Mouse (Mus musculus) megakaryocyte progenitor cell, adult 5-6 weeks (primary cell): ENCODE measurements around the gene Tmem86a. TPM values are rescaled to one million over a fixed set of nuclear protein-coding genes. Genes with fewer than 3 reads are reported as not detected.

ENCODE experiments used
- ATAC-seq: replicated peaks from 2 replicates; pipeline ENCODE4 v1.8.0; 2016; ENCODE audit warnings: mild to moderate bottlenecking, moderate TSS enrichment, inconsistent platforms; ENCODE audit not compliant: poor library complexity
- total RNA-seq, 2 experiments: library from RNA; stranded (forward) in 1 of 2; stranded (reverse) in 1 of 2; fragments of 157-497, 149-512 nt in 1 of 2; fragments of 200-1000 nt in 1 of 2; gene quantifications; 2 replicates each; pipeline versions ENCODE4 v1.2.3 to v1.2.4; 2015 to 2017

The Tmem86a gene
- total RNA-seq (2015), result 2.3 and 4.0 TPM in 2 replicates
- 1.4 and 2.2 TPM in 2 replicates for total RNA-seq (2017)

- peak; percentile 87 for ATAC-seq
These were observed at the start of gene Tmem86a for GRCm38 (mm10) chr7:47050366-47050765. TSS of gene Tmem86a (plus strand) at chr7:47050601.

DNA sequence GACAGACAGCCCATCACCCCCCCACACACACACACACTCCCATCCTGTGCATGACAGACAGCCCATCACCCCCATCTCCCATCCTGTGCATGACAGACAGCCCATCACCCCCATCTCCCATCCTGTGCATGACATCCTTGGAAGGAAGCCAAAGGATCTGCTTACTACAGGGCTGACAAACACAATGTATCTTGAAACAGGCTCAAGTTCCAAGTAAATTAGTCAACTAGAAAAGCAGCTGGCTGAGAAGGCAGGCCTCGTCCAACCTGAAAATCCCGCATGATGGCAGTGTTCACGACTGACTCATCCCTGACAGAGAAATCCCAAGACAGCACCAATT, 49.8 kb upstream of the Tmem86a start:
- no peak for ATAC-seq

DNA sequence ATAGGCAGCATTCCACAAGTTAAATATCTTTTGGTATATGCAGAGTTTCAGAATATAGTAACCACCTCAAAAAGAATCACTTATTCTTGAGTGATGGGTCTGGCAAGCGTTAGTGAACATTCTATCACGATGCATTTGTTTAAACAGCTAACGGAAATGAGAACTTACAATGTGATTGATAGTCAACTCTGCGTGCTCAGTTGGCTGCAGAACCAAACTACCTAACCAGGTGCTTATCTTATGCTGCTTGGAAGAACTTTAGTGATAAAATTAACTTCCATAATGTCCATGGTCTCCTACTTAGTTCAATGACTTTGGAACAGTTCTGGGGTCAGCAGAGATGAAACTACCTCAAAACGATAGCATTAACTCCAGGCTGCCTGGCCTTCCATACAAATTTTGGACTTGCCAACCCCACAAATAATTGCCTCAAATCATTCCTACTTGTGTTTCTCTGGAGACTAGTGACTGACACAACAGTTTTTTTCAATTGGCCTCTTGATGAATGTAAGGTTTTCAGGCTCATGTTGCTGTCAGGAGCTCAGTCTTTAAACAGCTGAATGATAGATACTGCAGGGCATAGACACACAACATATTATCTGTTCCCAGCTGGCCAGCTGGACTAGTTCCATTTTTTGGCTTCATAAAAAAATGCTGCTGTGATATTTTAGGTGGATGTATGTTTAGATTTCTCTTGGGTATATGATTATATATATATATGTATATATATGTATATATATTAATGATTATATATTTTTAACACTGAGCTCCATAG, 49.1 kb upstream of the Tmem86a start:
- ATAC-seq, result no peak

- no peak for ATAC-seq
These were observed 48.5 kb upstream of the Tmem86a start for GRCm38 (mm10) chr7:47001900-47002275.

DNA sequence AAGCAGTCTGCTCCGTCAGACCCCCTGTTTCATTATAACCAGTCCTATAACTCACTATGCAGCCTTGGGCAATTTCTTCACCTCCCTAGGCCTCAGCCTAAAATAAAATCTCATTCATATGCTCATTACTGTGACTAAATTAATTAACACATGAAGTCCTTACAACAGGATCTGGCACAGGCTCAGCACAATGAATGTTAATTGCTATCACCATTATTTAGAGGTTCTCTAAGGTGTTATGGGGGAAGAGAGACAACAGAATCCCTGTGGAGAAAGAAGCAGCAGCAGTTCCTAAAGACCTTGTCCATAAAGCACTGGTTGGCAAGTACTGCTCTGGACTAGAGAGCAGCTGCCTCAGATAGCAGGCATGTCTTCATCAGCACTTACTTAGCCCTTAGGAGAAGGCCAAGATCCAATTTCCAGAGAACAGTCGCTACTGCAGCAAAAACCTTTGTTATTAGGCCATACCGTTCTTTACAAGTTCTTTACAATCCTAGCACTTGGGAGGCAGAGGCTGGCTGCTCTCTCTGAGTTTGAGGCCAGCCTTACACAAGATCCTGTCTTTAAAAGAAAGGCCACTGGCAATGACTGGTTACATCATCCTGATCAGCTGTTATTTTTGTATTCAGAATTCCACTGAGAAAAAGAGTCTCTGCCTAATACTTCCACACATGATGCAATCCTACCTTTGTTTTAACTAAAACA, 46.8 kb upstream of the Tmem86a start:
- no peak for ATAC-seq

DNA sequence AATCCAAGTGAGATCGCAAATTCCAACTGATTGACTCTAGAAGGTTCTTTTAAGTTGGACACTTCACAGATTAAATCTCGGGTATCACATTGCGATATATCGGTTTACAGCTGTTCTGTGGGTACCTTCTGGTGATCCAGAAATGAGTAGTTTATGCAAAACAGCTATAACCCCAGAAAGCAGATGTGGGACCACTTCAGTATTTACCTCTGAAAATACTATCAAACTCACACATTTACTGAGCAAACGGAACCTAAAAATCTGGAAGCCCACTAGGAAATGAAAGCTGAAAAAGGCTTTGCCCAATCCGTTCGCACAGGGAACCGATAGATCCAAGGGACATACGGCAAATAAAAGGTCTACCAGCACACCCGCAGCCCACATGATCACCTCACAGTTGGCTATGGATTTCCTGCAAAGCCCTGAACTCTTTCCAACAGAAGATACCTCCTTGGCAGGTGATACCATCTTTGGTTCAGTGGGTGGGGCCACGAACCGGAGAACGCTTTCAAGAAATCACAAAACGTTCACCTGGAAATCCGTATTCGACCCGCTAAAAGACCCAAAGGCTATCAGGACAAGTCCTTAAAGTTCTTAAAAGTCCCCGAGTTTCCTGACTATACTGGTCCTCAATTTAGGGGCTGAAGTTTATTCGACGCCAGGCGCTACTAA, 43.2 kb upstream of the Tmem86a start:
- ATAC-seq, result no peak

DNA sequence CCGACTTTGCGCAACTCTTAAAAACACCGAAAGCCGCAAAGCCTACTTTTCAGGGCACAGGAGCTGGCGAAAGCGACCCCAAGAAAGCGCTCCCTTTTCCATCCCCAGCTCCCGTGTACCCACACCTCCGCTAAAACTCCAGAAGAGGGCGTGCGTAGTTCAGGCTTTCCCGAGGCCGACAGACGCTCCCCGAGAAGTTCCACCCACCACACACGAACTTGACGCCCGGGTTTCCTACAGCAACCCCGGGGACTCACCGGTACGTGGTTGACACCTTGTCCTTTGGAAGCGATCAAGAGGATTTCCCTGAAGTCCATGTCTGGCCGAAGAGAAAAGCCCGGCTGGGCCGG, 42.6 kb upstream of the Tmem86a start:
- ATAC-seq, result peak; percentile 63

GRCm38 (mm10) chr7:47008168-47008993, 42.0 kb upstream of the Tmem86a start, which contains the start of gene Spty2d1:
TSS of gene Spty2d1 (minus strand) at chr7:47008411.
- peak; percentile 84 for ATAC-seq

GRCm38 (mm10) chr7:47013131-47013767, 37.2 kb upstream of the Tmem86a start:
- ATAC-seq, result no peak

- peak; percentile 44 for ATAC-seq
These were observed 35.6 kb upstream of the Tmem86a start for GRCm38 (mm10) chr7:47014564-47015389.

DNA sequence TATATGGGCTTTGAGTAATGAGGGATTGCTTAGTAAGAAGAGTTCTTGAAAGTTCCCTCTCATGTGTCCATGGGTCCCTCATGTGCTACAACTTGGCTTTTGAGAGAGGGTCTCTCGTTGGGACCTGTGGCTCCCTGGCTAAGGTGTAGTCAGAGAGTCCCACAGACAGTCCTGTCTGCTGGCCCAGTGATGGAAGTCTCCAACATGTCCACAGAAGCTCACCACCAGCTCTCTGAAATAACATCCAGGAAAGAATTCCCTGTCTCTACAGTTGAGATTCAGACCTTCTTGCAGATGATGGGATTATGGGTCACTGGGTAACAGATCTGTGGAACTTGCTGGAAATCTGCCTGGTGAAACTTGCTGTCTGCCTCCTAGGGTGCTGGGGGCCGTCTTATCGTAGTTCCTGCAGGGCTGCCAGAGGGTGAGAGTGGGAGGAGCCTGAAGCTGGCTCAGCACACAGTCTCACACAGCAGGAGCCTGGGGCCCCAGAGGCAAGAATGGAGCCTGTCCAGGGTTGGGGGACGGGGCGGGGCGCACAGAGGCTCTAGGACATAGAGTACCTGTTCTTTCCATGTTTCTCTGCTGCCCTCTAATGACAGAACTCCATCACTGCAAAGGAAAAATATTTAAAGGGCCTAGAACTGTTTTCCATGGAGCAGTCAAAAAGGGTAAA, 34.9 kb upstream of the Tmem86a start:
- peak; percentile 95 for ATAC-seq

DNA sequence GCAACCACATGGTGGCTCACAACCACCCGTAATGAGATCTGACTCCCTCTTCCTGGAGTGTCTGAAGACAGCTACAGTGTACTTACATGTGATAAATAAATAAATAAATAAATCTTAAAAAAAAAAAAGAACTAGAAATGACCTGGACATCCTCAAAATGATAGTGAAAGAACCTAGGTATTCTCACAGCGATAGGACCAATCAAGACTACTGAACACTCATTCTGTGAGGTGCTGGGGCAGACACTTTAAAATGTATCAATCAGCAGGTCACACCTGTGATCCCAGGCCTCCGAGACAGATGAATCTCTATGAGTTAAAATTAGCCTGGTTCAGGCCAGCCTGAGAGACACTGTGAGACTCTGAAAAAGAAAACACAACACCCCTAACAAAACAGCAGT, 33.8 kb upstream of the Tmem86a start:
- ATAC-seq, result no peak

- ATAC-seq, result no peak
These were observed 33.3 kb upstream of the Tmem86a start for GRCm38 (mm10) chr7:47017146-47017545.

DNA sequence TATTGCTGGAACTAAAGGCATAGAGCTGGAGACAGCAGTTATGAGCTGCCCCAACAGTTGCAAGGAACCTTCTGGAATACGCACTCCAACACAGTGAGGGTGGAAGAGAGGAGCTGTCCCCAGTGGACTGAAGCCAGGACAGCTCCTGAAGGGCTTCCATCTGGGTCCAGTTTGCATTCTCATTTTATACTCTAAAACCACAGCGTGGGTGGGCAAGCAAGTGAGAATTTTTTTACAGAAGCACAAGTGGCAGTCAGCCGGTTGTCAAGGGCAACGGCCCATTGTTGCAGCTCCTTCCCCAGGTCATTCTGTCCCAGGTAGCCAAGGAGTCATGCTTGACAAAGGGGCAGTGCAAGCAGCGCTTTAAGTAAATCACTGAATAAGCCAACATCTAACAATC, 30.8 kb upstream of the Tmem86a start:
- no peak for ATAC-seq

- no peak for ATAC-seq
These were observed 29.4 kb upstream of the Tmem86a start for GRCm38 (mm10) chr7:47020956-47021355.

- ATAC-seq, result peak; percentile 92
These were observed 27.9 kb upstream of the Tmem86a start for GRCm38 (mm10) chr7:47022482-47022881.

DNA sequence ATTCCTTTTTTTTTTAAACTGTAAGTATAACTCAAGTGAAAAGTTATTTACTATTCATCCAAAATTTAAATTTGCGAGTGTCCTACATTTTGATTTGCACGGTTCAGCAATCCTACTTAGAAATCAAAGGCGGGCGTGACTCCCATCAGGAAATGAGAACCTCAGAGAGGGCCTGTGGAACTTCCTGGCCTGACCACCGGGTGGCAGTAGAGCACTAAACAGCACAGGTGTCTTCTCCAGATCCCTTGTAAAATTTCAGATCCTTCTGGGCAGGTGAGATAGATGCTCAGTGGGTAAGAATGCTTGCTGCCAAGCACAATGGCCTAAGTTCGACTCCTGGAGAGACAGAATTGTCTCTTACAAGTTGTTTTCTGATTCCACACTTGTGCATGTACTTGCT, 26.9 kb upstream of the Tmem86a start:
- ATAC-seq, result peak; percentile 89

GRCm38 (mm10) chr7:47024454-47024853, 25.9 kb upstream of the Tmem86a start:
- ATAC-seq, result no peak

GRCm38 (mm10) chr7:47025429-47025828, 25.0 kb upstream of the Tmem86a start:
- ATAC-seq, result no peak
